Mouse (Mus musculus) NIH3T3 (cell line): Measurements from ENCODE around the gene Tom1.
A peak's percentile ranks its signal among the peaks of the same experiment; 100 is the strongest.

ENCODE experiments used
- DNase-seq: peaks from one replicate; pipeline ENCODE4 v3.0.0-alpha.2; 2012; ENCODE audit warnings: low read depth

The Tom1 gene

GRCm38 (mm10) chr8:75033511-75034243 lies at the start of gene Tom1:
TSS of gene Tom1 (plus strand) at chr8:75033705.
- peak; percentile 98 for DNase-seq

- DNase-seq = no peak
These were observed 46.1 kb upstream of the Tom1 start for GRCm38 (mm10) chr8:74987436-74987835.

- DNase-seq = no peak
These were observed 43.5 kb upstream of the Tom1 start for GRCm38 (mm10) chr8:74990021-74990420.

- DNase-seq = no peak
These were observed 40.4 kb upstream of the Tom1 start, which contains the start of gene Hmgxb4 for GRCm38 (mm10) chr8:74993081-74993474. TSS of gene Hmgxb4 (plus strand) at chr8:74993356.

GRCm38 (mm10) chr8:74993475-74994451 lies 39.7 kb upstream of the Tom1 start:
- peak; percentile 93 for DNase-seq

GRCm38 (mm10) chr8:74994540-74994939 lies 39.0 kb upstream of the Tom1 start:
- DNase-seq = peak; percentile 27

- DNase-seq = no peak
These were observed 33.1 kb upstream of the Tom1 start for GRCm38 (mm10) chr8:75000431-75000830.

GRCm38 (mm10) chr8:75008826-75009225 lies 24.7 kb upstream of the Tom1 start:
- no peak for DNase-seq

- no peak for DNase-seq
These were observed 19.9 kb upstream of the Tom1 start for GRCm38 (mm10) chr8:75013557-75013956.

GRCm38 (mm10) chr8:75013964-75014363 lies 19.5 kb upstream of the Tom1 start:
- DNase-seq = no peak

- DNase-seq = no peak
These were observed 17.5 kb upstream of the Tom1 start for GRCm38 (mm10) chr8:75015981-75016380.

GRCm38 (mm10) chr8:75016422-75016821 lies 17.1 kb upstream of the Tom1 start:
- DNase-seq = no peak

GRCm38 (mm10) chr8:75018274-75018972 lies 15.1 kb upstream of the Tom1 start:
- peak; percentile 69 for DNase-seq

- no peak for DNase-seq
These were observed 9.7 kb upstream of the Tom1 start for GRCm38 (mm10) chr8:75023660-75024316.

- DNase-seq = no peak
These were observed 7.7 kb upstream of the Tom1 start for GRCm38 (mm10) chr8:75025809-75026208.

- DNase-seq = no peak
These were observed 3.0 kb upstream of the Tom1 start for GRCm38 (mm10) chr8:75030453-75031024.

GRCm38 (mm10) chr8:75032961-75033360 lies 544 bp upstream of the Tom1 start:
- no peak for DNase-seq

GRCm38 (mm10) chr8:75034285-75034684 lies 780 bp downstream of the Tom1 start:
- DNase-seq = no peak

- no peak for DNase-seq
These were observed 2.1 kb downstream of the Tom1 start for GRCm38 (mm10) chr8:75035640-75036039.

GRCm38 (mm10) chr8:75038497-75038896 lies 5.0 kb downstream of the Tom1 start:
- DNase-seq = peak; percentile 36

GRCm38 (mm10) chr8:75039754-75040153 lies 6.2 kb downstream of the Tom1 start:
- DNase-seq = no peak
